Mouse (Mus musculus) embryo, embryonic 10.5 days (tissue): ENCODE measurements at regions not wholly inside any gene's neighbourhood (a gene's known extent, or its start where the extent isn't known, plus 50 kb on each side); places are given as distances from the start of the nearest gene placed in this dataset.
A peak's percentile ranks its signal among the peaks of the same experiment; 100 is the strongest.

Experiments
- DNase-seq: peaks from one replicate; pipeline ENCODE4 v3.0.0-alpha.2; 2015; ENCODE audit warnings: low spot score

GRCm38 (mm10) chr5:113408588-113408987, 51.5 kb downstream of the Aym1 start:
- DNase-seq: no peak

GRCm38 (mm10) chr5:113410963-113411362, 53.9 kb downstream of the Aym1 start:
- DNase-seq: no peak

GRCm38 (mm10) chr5:113414639-113415038, 57.5 kb downstream of the Aym1 start:
- no peak for DNase-seq

- no peak for DNase-seq
Measured at GRCm38 (mm10) chr5:113418335-113419013, 61.4 kb downstream of the Aym1 start.

- peak; percentile 69 for DNase-seq
Measured at GRCm38 (mm10) chr5:113420619-113421018, 63.5 kb downstream of the Aym1 start.

- no peak for DNase-seq
Measured at GRCm38 (mm10) chr5:113421993-113422725, 65.1 kb downstream of the Aym1 start.

- no peak for DNase-seq
Measured at GRCm38 (mm10) chr5:113422726-113423110, 65.6 kb downstream of the Aym1 start.

- DNase-seq: no peak
Measured at GRCm38 (mm10) chr5:113427779-113428178, 62.4 kb upstream of the Wscd2 start.

- no peak for DNase-seq
Measured at GRCm38 (mm10) chr5:113431334-113431733, 58.8 kb upstream of the Wscd2 start.

- no peak for DNase-seq
Measured at GRCm38 (mm10) chr5:113436987-113437386, 53.1 kb upstream of the Wscd2 start.
